Mouse (Mus musculus) heart, embryonic 13.5 days (tissue): ENCODE results near the gene Plekhg6. TPM values are rescaled to one million over a fixed set of nuclear protein-coding genes. Genes with fewer than 3 reads are reported as not detected.

Experiments used
- ATAC-seq: fragments of 200-750 bp; cut with Nextera tagmentation; 2 replicates; pipeline ENCODE4 v1.8.0; 2017; ENCODE audit warnings: moderate TSS enrichment; ENCODE audit not compliant: insufficient number of reproducible peaks, low FRiP score, low TSS enrichment; ENCODE audit errors: extremely low read depth
- H3K27ac ChIP-seq: fragments of 300-500 bp; sonication (generic); replicated peaks from 2 replicates; pipeline ENCODE4 v1.5.1; 2015; ENCODE audit warnings: moderate library complexity, mild to moderate bottlenecking, inconsistent platforms
- H3K27me3 ChIP-seq: fragments of 300-500 bp; sonication (generic); replicated peaks from 2 replicates; pipeline ENCODE4 v1.6.1; 2015; ENCODE audit warnings: mild to moderate bottlenecking, inconsistent platforms
- H3K36me3 ChIP-seq: fragments of 300-500 bp; sonication (generic); 2 replicates; pipeline ENCODE4 v1.6.1; 2015; ENCODE audit warnings: mild to moderate bottlenecking, inconsistent platforms
- H3K4me1 ChIP-seq: fragments of 300-500 bp; sonication (generic); 2 replicates; pipeline ENCODE4 v1.6.1; 2015; ENCODE audit warnings: inconsistent platforms
- H3K4me2 ChIP-seq: fragments of 300-500 bp; sonication (generic); 2 replicates; pipeline ENCODE4 v1.6.1; 2015; ENCODE audit warnings: inconsistent platforms, mild to moderate bottlenecking, moderate library complexity
- H3K4me3 ChIP-seq: fragments of 300-500 bp; sonication (generic); 2 replicates; pipeline ENCODE4 v1.5.1; 2015; ENCODE audit warnings: moderate library complexity, mild to moderate bottlenecking, inconsistent platforms
- H3K9ac ChIP-seq: fragments of 300-500 bp; sonication (generic); 2 replicates; pipeline ENCODE4 v1.6.1; 2015; ENCODE audit warnings: inconsistent platforms, mild to moderate bottlenecking, moderate library complexity
- H3K9me3 ChIP-seq: fragments of 300-500 bp; sonication (generic); 2 replicates; pipeline ENCODE4 v1.6.1; 2016; ENCODE audit warnings: inconsistent platforms
- WGBS: fragments of 180-500 bp; shearing (Covaris S2); methylation state at CpG from one replicate; pipeline ENCODE4 v1.1.7; 2015; ENCODE audit warnings: mixed read lengths; 5-methylcytosine and 5-hydroxymethylcytosine counted together
- polyA plus RNA-seq: library from polyadenylated mRNA; unstranded; fragments of >200 nt; fragmentation: Nextera tagmentation; extraction: Ambion mirVana; gene quantifications from 2 replicates; pipeline ENCODE4 v1.2.1, GENCODE M21; 2015

Gene Plekhg6
- polyA plus RNA-seq, 1 experiment from 2014 or later: 0.11 TPM

DNA sequence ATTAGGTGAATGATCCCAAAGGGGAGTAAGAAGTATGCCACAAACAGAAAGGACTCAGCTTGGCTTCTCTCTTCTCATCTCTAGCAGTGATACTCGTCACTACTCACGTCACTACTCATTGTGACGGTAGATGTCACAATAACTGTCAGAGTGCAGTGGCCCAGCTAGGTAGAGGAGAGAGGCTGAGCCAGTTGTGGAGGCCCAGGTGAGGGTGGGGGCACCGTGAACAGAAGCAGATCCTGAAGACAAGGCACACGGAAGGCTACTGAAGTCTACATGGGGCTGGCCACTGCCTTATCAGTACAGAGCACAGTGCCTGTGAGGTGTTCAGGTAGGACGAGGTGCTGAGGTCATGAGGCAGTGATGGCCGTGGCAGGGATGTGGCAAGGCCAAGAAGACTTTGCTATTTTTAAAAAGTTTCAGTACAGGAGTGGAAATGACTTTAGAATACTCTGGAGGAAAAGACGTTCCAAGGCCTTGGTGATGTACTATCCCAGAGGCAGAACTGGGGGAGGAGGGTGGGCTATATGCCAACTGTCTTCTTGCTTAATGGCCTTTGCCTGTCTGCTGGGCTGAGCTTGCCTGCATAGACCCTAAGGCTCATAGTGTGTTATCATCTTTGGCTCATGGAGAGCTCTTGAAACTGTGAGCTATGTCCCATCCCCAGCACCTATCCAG is 29.1 kb downstream of the Plekhg6 start:
- Histone ChIP-seq H3K27ac (peak overlapping the region; percentile 8; the same call in 1 of the 2 replicates), H3K27me3 (no peaks in the 10 kb centered on the region), H3K9me3 (no peaks in the 10 kb centered on the region), H3K4me2 (peak overlapping the region; percentile 90), H3K4me1 (peaks cover 79% of the 10 kb centered on the region), H3K9ac (peak overlapping the region; percentile 95; the same call in 1 of the 2 replicates), H3K4me3 (peak overlapping the region; percentile 84), H3K36me3 (0 out of 2 replicates have a peak, but pooled peaks cover 2% of the 10 kb centered on the region)
- no peak for ATAC-seq
- WGBS: 50% methylated on average over 8 of the region's 8 CpGs

DNA sequence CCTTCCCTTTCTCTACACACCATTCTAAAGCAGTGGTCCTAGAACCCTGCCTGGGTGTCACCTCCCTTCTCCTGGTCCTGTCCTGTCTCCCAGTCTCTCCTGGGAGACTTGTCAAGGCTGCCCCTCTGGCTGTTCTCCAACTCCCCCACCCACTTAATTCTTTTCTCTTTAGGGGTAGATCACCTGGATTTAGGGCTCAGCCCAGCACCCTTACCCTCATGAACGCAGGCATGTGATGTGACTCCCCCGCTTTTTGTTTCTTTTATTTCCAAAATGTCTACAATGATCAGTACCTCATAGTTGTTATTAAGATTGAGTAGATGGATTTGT is 29.6 kb downstream of the Plekhg6 start:
- Histone ChIP-seq H3K27me3 (no peaks in the 10 kb centered on the region), H3K9me3 (no peaks in the 10 kb centered on the region), H3K27ac (peak overlapping the region; percentile 90; the same call in 1 of the 2 replicates), H3K36me3 (0 out of 2 replicates have a peak, but pooled peaks cover 2% of the 10 kb centered on the region), H3K4me2 (peak overlapping the region; percentile 90), H3K9ac (peak overlapping the region; percentile 95), H3K4me3 (peak overlapping the region; percentile 84), H3K4me1 (peaks cover 74% of the 10 kb centered on the region)
- ATAC-seq: no peak
- WGBS: 82% methylated on average over 2 of the region's 2 CpGs

DNA sequence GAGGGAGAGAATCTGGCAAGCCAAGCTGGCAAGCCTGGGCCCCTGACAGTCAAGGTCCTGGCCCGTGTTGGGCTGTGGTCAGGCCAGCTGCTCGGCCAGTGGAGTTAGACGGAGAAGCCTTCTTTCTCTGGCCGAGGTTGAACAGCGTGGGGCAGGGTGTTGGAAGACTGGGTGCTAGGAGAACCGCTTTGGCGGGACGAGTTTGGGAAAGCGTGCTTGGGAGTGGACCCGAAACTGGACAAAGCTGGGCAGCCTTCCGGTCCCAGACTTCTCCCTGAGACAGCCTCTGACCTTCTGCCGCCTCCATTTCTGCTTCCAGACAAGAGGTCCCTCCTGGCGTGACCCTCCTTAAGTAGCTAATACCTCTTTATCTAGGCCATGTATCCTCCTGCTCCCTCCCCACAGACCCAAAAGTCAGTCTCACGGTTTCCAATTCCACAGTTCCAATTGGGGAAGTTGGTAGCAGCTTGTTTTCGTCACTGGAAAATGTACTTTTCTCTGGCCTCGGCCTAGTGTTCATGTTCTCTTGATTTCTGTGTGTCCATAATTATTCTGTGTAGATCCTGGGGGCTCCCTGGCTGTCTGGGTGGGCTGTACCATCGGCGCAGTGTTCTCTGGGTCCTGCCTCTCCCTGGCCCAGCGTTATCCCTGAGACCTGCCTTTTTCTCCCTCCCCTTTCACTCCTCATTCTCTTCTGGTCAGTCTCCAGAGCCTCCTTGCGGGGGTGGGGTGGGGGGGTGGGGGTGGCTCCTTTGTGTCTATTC is 30.2 kb downstream of the Plekhg6 start:
- no peak for ATAC-seq
- Histone ChIP-seq H3K4me2 (peak overlapping the region; percentile 90), H3K4me1 (peaks cover 68% of the 10 kb centered on the region), H3K36me3 (0 out of 2 replicates have a peak, but pooled peaks cover 2% of the 10 kb centered on the region), H3K27me3 (no peaks in the 10 kb centered on the region), H3K9ac (peak overlapping the region; percentile 95), H3K9me3 (no peaks in the 10 kb centered on the region), H3K27ac (peak overlapping the region; percentile 90), H3K4me3 (peak overlapping the region; percentile 84)
- 14% methylated on average over 20 of the region's 20 CpGs for WGBS

DNA sequence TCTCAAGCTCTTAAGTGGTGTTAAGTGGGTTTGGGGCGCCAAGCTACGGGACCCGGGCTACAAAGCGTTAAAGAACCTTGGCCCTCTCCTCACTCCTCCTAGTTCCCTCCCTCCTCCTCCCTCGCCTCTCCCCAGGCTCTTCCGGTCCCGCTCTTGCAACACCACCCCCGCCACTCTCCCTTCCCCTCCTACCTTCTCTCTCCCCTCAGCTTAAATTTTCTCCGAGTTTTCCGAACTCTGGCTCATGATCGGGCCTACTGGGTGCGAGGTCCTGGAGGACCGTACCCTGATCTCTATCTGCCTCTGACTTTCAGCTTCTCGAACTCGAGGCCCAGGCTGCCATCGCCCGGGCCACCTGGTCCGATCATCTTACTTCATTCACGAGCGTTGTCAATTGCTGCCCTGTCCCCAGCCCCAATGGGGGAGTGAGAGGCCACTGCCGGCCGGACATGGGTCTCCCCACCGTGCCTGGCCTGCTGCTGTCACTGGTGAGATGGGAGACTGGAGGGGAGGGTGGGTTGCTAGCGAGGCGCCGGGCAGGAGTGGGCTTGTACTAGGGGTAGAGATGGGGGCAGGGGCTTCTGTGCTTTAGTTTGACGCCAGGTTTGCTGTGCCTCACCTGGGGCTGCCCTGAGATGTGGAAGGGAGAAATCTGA is 30.9 kb downstream of the Plekhg6 start:
- ATAC-seq: peak; percentile 71
- Histone ChIP-seq H3K4me2 (peak overlapping the region; percentile 90), H3K27ac (peak overlapping the region; percentile 90), H3K9ac (peak overlapping the region; percentile 95), H3K4me3 (peak overlapping the region; percentile 84), H3K9me3 (no peaks in the 10 kb centered on the region), H3K27me3 (no peaks in the 10 kb centered on the region; the same call in 1 of the 2 replicates), H3K4me1 (peaks cover 61% of the 10 kb centered on the region), H3K36me3 (0 out of 2 replicates have a peak, but pooled peaks cover 2% of the 10 kb centered on the region)
- under 1% methylated on average over 27 of the region's 27 CpGs for WGBS

DNA sequence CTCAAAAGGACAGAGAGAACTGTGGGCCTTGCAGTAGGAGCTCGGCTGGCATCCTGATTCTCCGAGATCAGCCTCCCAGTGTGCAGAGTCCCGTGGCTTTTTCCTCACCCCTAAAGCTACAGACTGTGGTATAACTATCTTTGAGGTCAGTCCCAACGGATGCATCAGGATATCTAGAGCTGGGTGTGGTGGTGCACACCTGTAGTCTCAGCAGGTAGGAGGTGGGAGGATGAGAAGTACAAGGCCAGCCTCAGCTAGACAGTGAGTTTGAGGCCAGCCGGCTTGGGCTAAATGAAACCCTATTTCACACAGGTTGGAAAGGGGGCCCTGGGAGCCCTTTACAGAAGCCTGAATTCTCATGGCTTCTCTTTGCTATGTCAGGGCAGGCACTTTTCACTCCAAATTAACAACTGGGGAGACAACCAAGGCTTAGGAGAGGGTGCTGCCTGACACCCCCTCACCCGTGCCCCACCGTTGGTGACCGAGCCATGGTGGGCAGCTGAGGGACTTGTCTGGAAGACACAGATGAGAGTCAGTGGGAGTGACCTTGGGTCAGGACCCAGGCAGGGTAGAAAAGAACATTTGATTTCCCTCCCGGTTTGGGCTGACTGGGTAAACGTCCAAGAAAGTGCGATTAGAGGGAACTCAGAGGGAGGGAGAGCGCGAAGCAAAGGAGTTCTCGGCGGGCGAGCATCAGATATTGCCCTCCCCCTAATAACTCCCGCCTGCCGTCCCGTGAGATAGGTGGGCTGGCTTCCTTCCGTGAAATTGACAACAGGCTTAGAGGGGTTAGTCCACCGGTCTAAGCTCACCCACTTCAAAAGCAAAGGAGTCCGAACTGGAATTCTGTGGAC is 31.6 kb downstream of the Plekhg6 start, which contains the start of gene Tnfrsf1a:
Tnfrsf1a (plus strand) TSS at position 642 of the 854 bp plus-strand sequence.
- no peaks in the 10 kb centered on the region; the same call in 1 of the 2 replicates for H3K27me3 ChIP-seq
- H3K4me1 ChIP-seq: peaks cover 57% of the 10 kb centered on the region
- H3K4me2 ChIP-seq: peak within 1 kb of the TSS; percentile 90
- peak within 1 kb of the TSS; percentile 84 for H3K4me3 ChIP-seq
- no peaks in the 10 kb centered on the region for H3K9me3 ChIP-seq
- H3K36me3 ChIP-seq: 0 out of 2 replicates have a peak, but pooled peaks cover 2% of the 10 kb centered on the region
- 8% methylated on average over 22 of the region's 22 CpGs for WGBS
- 0 out of 2 replicates have a peak, but pooled peaks have one; percentile 10 for ATAC-seq
- peak within 1 kb of the TSS; percentile 95 for H3K9ac ChIP-seq
- H3K27ac ChIP-seq: peak within 1 kb of the TSS; percentile 90

DNA sequence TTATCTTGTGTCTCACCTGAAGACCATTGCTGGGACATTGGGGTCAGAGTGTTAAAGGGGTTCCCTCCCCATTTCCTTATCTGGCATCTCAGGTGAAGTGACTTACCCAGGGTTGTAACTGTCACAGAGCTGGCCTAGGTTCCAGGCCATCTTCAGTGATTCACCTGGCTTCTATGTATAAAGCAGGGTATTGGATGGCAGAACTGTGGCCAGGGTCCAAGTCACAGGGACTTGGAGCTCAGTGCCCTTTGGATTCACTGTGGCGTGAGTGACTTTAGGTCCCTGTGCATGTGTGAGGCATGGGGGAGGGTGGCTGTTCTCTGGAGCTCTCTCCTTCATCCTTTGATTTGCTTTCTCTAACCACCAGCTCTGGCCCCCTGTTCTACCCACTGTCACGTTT is 34.6 kb downstream of the Plekhg6 start:
- Histone ChIP-seq H3K27ac (no peak overlapping the region), H3K36me3 (no peaks in the 10 kb centered on the region), H3K9me3 (no peaks in the 10 kb centered on the region), H3K4me2 (no peak overlapping the region), H3K4me3 (no peak overlapping the region), H3K27me3 (no peaks in the 10 kb centered on the region; the same call in none of the 2 replicates), H3K4me1 (peaks cover 30% of the 10 kb centered on the region), H3K9ac (no peak overlapping the region)
- 55% methylated on average over 2 of the region's 2 CpGs for WGBS
- ATAC-seq: no peak

DNA sequence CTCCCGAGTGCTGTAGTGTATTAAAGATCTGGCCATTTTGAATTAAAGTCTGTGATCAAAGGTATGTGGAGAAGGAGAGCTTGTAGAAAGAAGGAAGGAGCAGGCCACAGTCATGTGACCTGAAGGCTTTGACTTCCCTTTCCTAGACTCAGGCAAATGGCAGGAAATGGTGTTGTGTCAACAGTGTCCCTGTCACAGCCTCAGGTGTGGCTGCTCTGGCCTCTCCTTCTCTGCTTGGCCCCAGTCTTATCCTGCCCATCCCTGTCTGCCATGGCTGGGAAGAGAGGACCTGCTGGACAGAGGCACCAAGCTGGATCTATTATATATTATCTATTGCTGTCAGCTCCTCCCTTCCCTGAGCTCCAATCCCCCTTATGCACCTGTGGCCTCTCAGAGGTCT is 35.0 kb downstream of the Plekhg6 start:
- Histone ChIP-seq H3K4me2 (no peak overlapping the region), H3K4me1 (peaks cover 30% of the 10 kb centered on the region), H3K9ac (no peak overlapping the region), H3K36me3 (no peaks in the 10 kb centered on the region), H3K4me3 (no peak overlapping the region), H3K9me3 (no peaks in the 10 kb centered on the region), H3K27me3 (no peaks in the 10 kb centered on the region; the same call in none of the 2 replicates), H3K27ac (no peak overlapping the region)
- 55% methylated on average over 1 of the region's 1 CpGs for WGBS
- no peak for ATAC-seq

DNA sequence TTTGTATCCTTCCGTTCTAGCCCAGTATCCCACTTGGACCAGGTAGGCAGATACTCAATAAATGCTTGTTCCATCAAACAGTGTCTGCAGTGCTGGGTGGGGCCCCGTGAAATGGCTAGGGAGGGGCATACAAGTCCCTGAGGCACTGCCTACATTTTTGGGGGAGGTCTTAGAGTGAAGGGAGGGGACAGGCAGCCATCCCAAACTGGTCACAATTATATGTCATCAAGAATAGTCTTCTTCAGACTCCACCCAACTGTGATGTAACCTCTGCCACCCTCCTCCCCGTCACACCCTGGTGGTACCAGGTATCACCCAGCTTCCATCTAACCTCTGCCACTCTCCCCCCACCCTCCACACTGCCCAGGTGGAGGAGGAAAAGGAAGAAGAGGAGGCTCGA is 35.7 kb downstream of the Plekhg6 start:
- Histone ChIP-seq H3K27me3 (no peaks in the 10 kb centered on the region; the same call in none of the 2 replicates), H3K36me3 (no peaks in the 10 kb centered on the region), H3K4me3 (no peak overlapping the region), H3K4me2 (no peak overlapping the region), H3K9me3 (no peaks in the 10 kb centered on the region), H3K27ac (no peak overlapping the region), H3K9ac (no peak overlapping the region), H3K4me1 (peaks cover 28% of the 10 kb centered on the region)
- no peak for ATAC-seq
- WGBS: 48% methylated on average over 4 of the region's 4 CpGs

DNA sequence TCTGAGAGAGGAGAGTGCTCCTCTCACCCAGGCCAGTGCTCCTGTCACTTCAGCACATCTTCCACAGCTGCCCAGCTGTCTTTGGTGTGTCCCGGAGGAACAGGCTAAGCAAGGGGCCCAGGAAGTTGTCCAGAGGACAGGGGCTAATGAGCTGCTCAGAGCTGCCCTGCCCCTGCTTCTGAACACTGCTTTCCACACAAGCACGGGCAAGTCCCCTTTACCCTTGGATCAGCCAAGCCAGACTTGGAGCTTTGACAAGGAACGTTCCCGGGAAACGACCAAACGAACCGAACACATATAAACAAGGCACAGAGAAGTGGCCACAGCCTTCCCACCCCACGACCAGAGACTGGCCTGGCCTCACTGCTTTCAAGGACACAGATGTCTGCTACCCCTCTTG is 36.5 kb downstream of the Plekhg6 start:
- peak overlapping the region; percentile 47; the same call in 1 of the 2 replicates for H3K9ac ChIP-seq
- no peak overlapping the region for H3K27ac ChIP-seq
- H3K36me3 ChIP-seq: no peaks in the 10 kb centered on the region
- H3K4me1 ChIP-seq: peaks cover 26% of the 10 kb centered on the region
- no peaks in the 10 kb centered on the region; the same call in none of the 2 replicates for H3K27me3 ChIP-seq
- 32% methylated on average over 8 of the region's 8 CpGs for WGBS
- H3K4me3 ChIP-seq: no peak overlapping the region
- no peak overlapping the region for H3K4me2 ChIP-seq
- H3K9me3 ChIP-seq: no peaks in the 10 kb centered on the region
- no peak for ATAC-seq

DNA sequence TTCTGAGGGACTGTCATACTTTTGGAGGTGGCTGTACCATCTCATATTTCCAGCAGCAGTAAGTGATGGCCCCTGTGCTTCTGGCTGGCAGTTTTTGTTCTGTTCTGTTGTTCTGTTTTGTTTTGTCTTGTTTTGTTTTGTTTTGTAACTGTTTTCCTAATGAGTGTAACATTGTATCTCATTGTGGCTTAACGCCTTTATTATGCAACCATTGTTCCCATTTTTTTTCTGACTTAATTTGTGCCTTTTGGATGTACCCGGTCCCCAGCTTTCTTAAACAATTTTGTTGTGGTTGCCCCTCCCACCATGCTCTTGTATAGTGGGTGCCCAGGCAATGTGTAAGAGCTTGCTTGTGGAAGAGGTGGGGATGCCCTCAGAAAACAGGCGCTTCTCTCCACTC is 38.4 kb downstream of the Plekhg6 start:
- Histone ChIP-seq H3K27ac (no peak overlapping the region), H3K4me3 (no peak overlapping the region), H3K4me2 (no peak overlapping the region), H3K9me3 (no peaks in the 10 kb centered on the region), H3K36me3 (no peaks in the 10 kb centered on the region), H3K4me1 (peaks cover 15% of the 10 kb centered on the region; the same call in 1 of the 2 replicates), H3K27me3 (peaks cover 3% of the 10 kb centered on the region), H3K9ac (no peak overlapping the region)
- ATAC-seq: no peak
- WGBS: 58% methylated on average over 3 of the region's 3 CpGs
